Mouse (Mus musculus) small intestine, adult 2 months (tissue): Measurements from ENCODE around the gene Serpina6.
"Not testable (repeated sequence)": the region's sequence is repeated elsewhere in the genome, so short reads cannot be mapped to it uniquely, and the experiment has no call there.

ENCODE experiments used
- CTCF ChIP-seq: fragments of 200-500 bp; IDR thresholded peaks from 2 replicates; pipeline ENCODE4 v1.5.1; 2012; ENCODE audit warnings: low read depth, mild to moderate bottlenecking, control low read depth, inconsistent platforms, low read length, moderate library complexity, mixed read lengths; ENCODE audit not compliant: insufficient replicate concordance, insufficient read length; ENCODE audit errors: extremely low read depth
- POLR2A ChIP-seq: fragments of 200-500 bp; IDR thresholded peaks from 2 replicates; pipeline ENCODE4 v1.6.1; 2012; ENCODE audit warnings: low read depth, mild to moderate bottlenecking, control low read depth, inconsistent platforms, low read length, moderate library complexity

DNA sequence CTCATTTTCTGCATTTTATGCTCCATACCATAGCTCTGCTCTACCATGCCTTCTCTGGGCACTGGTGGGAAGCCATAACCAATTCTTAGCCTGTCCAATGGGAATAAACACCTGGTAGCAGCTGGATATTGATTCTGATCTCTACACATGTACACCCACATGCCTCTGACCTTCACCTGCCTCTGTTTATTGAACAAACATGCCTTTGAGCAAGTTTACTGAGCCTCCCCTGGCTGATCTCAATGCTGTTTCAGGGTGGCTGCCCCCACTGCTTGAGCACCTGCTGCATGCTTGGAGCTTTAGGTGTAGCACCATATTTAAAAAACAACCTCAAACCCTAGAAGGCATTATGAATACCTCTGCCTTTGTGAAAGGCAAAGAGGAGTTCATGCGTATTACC, 22.8 kb upstream of the Serpina6 start:
- TF ChIP-seq CTCF, POLR2A: not testable (repeated sequence)
